Mouse (Mus musculus): Measurements from ENCODE around the gene Man2b2. TPM values are rescaled to one million over a fixed set of nuclear protein-coding genes. Genes with fewer than 3 reads are reported as not detected.

Man2b2 gene
- polyA plus RNA-seq, 1 experiment from 2014 or later, result 24.9 TPM

- peaks cover 82% of the 10 kb centered on the region for H3K27me3 ChIP-seq
- H3K4me1 ChIP-seq, result peaks cover 23% of the 10 kb centered on the region
- H3K9me3 ChIP-seq (replicated peaks), result no peaks in the 10 kb centered on the region
- no peak overlapping the region for H3K27ac ChIP-seq (replicated peaks)
- WGBS, result 61% methylated on average over 7 of the region's 7 CpGs
- ATAC-seq (ENCODE audit: insufficient number of reproducible peaks, low FRiP score, low TSS enrichment, low read depth), result peak; percentile 22; the same call in 1 of the 2 replicates
- no peak overlapping the region for H3K4me2 ChIP-seq (replicated peaks)
- no peak overlapping the region for H3K4me3 ChIP-seq (replicated peaks)
- no peaks in the 10 kb centered on the region for H3K36me3 ChIP-seq
- no peak overlapping the region for H3K9ac ChIP-seq
Measured at GRCm38 (mm10) chr5:36866701-36867250, 36.3 kb upstream of the Man2b2 start.

GRCm38 (mm10) chr5:36861084-36861483, 30.6 kb upstream of the Man2b2 start:
- Histone ChIP-seq H3K9me3 (replicated peaks) (no peaks in the 10 kb centered on the region), H3K36me3 (no peaks in the 10 kb centered on the region), H3K4me1 (no peaks in the 10 kb centered on the region), H3K9ac (no peak overlapping the region), H3K4me3 (replicated peaks) (no peak overlapping the region), H3K4me2 (replicated peaks) (no peak overlapping the region), H3K27ac (replicated peaks) (no peak overlapping the region), H3K27me3 (peaks cover 25% of the 10 kb centered on the region)
- WGBS, result 83% methylated on average over 2 of the region's 2 CpGs
- no peak for ATAC-seq (ENCODE audit: insufficient number of reproducible peaks, low FRiP score, low TSS enrichment, low read depth)

GRCm38 (mm10) chr5:36857546-36857945, 27.1 kb upstream of the Man2b2 start:
- no peak for ATAC-seq (ENCODE audit: insufficient number of reproducible peaks, low FRiP score, low TSS enrichment, low read depth)
- WGBS, result 78% methylated on average over 5 of the region's 5 CpGs

DNA sequence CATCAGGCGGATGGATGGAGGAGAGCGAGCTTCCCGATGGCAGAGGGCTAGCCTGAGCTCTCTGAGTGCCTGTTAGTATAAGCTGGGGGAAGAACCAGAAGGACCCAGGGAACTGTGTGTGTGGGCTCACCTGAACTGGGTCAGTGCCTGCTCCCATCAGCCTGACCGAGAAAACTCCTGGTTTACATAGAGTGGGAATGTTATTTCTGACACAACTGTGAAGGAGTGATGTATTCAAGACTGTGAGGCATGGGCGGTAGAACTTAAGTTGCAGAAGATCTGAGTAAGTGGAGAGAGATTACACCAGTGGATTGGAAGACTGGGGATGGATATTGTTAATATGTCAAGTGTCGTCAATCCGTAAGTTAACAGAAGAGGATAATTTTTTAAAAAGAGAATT, 26.1 kb upstream of the Man2b2 start:
- 84% methylated on average over 7 of the region's 7 CpGs for WGBS
- Histone ChIP-seq H3K4me3 (replicated peaks) (no peak overlapping the region), H3K4me2 (replicated peaks) (no peak overlapping the region), H3K36me3 (no peaks in the 10 kb centered on the region), H3K9me3 (replicated peaks) (no peaks in the 10 kb centered on the region), H3K27ac (replicated peaks) (no peak overlapping the region), H3K9ac (no peak overlapping the region), H3K4me1 (no peaks in the 10 kb centered on the region), H3K27me3 (peaks cover 5% of the 10 kb centered on the region; the same call in 1 of the 2 replicates)
- ATAC-seq (ENCODE audit: insufficient number of reproducible peaks, low FRiP score, low TSS enrichment, low read depth), result no peak

More at GRCm38 (mm10) chr5:36857546-36857945, 27.1 kb upstream of the Man2b2 start:
- no peak overlapping the region for H3K4me2 ChIP-seq (replicated peaks)
- no peaks in the 10 kb centered on the region for H3K36me3 ChIP-seq
- no peaks in the 10 kb centered on the region for H3K9me3 ChIP-seq (replicated peaks)
- H3K9ac ChIP-seq, result no peak overlapping the region
- H3K27me3 ChIP-seq, result peaks cover 5% of the 10 kb centered on the region; the same call in 1 of the 2 replicates
- no peak overlapping the region for H3K4me3 ChIP-seq (replicated peaks)
- no peak overlapping the region for H3K27ac ChIP-seq (replicated peaks)
- no peaks in the 10 kb centered on the region for H3K4me1 ChIP-seq

- H3K4me3 ChIP-seq (replicated peaks), result no peak overlapping the region
- H3K4me1 ChIP-seq, result 0 out of 2 replicates have a peak, but pooled peaks cover under 1% of the 10 kb centered on the region
- H3K27ac ChIP-seq (replicated peaks), result no peak overlapping the region
- H3K27me3 ChIP-seq, result peaks cover 5% of the 10 kb centered on the region; the same call in 1 of the 2 replicates
- H3K9ac ChIP-seq, result no peak overlapping the region
- H3K4me2 ChIP-seq (replicated peaks), result no peak overlapping the region
- no peaks in the 10 kb centered on the region for H3K36me3 ChIP-seq
- no peaks in the 10 kb centered on the region for H3K9me3 ChIP-seq (replicated peaks)
- WGBS, result 79% methylated on average over 3 of the region's 3 CpGs
- ATAC-seq (ENCODE audit: insufficient number of reproducible peaks, low FRiP score, low TSS enrichment, low read depth), result no peak
Measured at GRCm38 (mm10) chr5:36855180-36855579, 24.7 kb upstream of the Man2b2 start.

- Histone ChIP-seq H3K4me1 (0 out of 2 replicates have a peak, but pooled peaks cover 4% of the 10 kb centered on the region), H3K9me3 (replicated peaks) (no peaks in the 10 kb centered on the region), H3K27ac (replicated peaks) (no peak overlapping the region), H3K9ac (no peak overlapping the region), H3K4me3 (replicated peaks) (no peak overlapping the region), H3K27me3 (peaks cover 5% of the 10 kb centered on the region; the same call in 1 of the 2 replicates), H3K4me2 (replicated peaks) (no peak overlapping the region), H3K36me3 (no peaks in the 10 kb centered on the region)
- WGBS, result 59% methylated on average over 4 of the region's 4 CpGs
- ATAC-seq (ENCODE audit: insufficient number of reproducible peaks, low FRiP score, low TSS enrichment, low read depth), result no peak
Measured at GRCm38 (mm10) chr5:36851572-36851971, 21.1 kb upstream of the Man2b2 start.

- Histone ChIP-seq H3K9me3 (replicated peaks) (no peaks in the 10 kb centered on the region), H3K4me1 (peaks cover 8% of the 10 kb centered on the region; the same call in 1 of the 2 replicates), H3K4me2 (replicated peaks) (no peak overlapping the region), H3K27me3 (no peaks in the 10 kb centered on the region), H3K4me3 (replicated peaks) (no peak overlapping the region), H3K36me3 (no peaks in the 10 kb centered on the region), H3K27ac (replicated peaks) (no peak overlapping the region), H3K9ac (no peak overlapping the region)
- ATAC-seq (ENCODE audit: insufficient number of reproducible peaks, low FRiP score, low TSS enrichment, low read depth), result no peak
- WGBS, result 76% methylated on average over 10 of the region's 10 CpGs
Measured at GRCm38 (mm10) chr5:36844490-36844889, 14.0 kb upstream of the Man2b2 start.

DNA sequence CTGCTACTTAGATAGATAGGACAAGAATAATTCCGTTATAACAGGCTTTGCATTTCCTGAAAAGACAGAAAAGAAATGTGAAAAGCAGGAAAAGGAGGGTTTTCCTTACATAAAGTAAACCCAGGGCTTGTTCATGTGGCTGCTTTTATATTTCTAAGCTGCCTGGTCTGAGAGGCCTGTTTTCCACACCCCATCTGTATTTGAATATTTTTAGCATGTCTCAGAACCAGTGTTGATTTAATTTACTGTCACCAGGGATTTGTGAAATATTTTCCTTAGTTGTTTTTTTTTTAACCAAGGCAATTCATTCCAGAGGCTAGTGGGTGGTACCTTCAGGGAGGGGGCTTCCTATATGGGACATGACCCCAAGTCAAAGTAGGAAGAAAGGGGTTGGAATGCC, 11.2 kb upstream of the Man2b2 start:
- H3K27me3 ChIP-seq, result no peaks in the 10 kb centered on the region
- no peak overlapping the region for H3K27ac ChIP-seq (replicated peaks)
- no peaks in the 10 kb centered on the region for H3K36me3 ChIP-seq
- H3K9ac ChIP-seq, result no peak overlapping the region
- 32% methylated on average over 1 of the region's 1 CpGs for WGBS
- H3K4me3 ChIP-seq (replicated peaks), result no peak overlapping the region
- peaks cover 8% of the 10 kb centered on the region; the same call in 1 of the 2 replicates for H3K4me1 ChIP-seq
- no peak for ATAC-seq (ENCODE audit: insufficient number of reproducible peaks, low FRiP score, low TSS enrichment, low read depth)
- H3K4me2 ChIP-seq (replicated peaks), result no peak overlapping the region
- no peaks in the 10 kb centered on the region for H3K9me3 ChIP-seq (replicated peaks)

DNA sequence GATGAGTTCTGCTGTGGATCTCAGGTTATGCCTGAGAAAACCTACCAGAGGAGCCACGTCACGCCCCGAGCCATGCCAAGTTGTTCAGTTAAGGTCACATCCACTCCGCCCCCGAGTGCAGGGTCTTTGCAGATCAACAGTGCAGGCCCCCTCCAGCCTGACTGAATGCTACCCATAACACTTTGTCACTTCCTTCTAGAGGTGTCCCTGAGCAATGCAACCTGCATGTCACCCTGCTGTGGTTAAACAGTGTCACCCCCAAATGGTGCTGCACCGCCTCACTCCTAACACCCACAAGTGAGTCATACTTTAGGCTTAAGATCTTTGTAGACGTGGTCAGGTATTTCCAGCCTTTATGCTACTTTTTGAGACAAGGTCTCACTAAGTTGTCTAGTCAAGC, 9.6 kb upstream of the Man2b2 start:
- no peaks in the 10 kb centered on the region for H3K27me3 ChIP-seq
- H3K9ac ChIP-seq, result no peak overlapping the region
- no peak overlapping the region for H3K27ac ChIP-seq (replicated peaks)
- WGBS, result 83% methylated on average over 7 of the region's 7 CpGs
- H3K4me3 ChIP-seq (replicated peaks), result no peak overlapping the region
- H3K4me1 ChIP-seq, result peaks cover 8% of the 10 kb centered on the region; the same call in 1 of the 2 replicates
- H3K9me3 ChIP-seq (replicated peaks), result no peaks in the 10 kb centered on the region
- ATAC-seq (ENCODE audit: insufficient number of reproducible peaks, low FRiP score, low TSS enrichment, low read depth), result no peak
- no peak overlapping the region for H3K4me2 ChIP-seq (replicated peaks)
- H3K36me3 ChIP-seq, result no peaks in the 10 kb centered on the region

GRCm38 (mm10) chr5:36839602-36840001, 9.1 kb upstream of the Man2b2 start:
- H3K9me3 ChIP-seq (replicated peaks), result no peaks in the 10 kb centered on the region
- no peaks in the 10 kb centered on the region for H3K27me3 ChIP-seq
- H3K9ac ChIP-seq, result no peak overlapping the region
- H3K27ac ChIP-seq (replicated peaks), result no peak overlapping the region
- WGBS, result 50% methylated on average over 8 of the region's 8 CpGs
- no peak overlapping the region for H3K4me3 ChIP-seq (replicated peaks)
- H3K36me3 ChIP-seq, result no peaks in the 10 kb centered on the region
- ATAC-seq (ENCODE audit: insufficient number of reproducible peaks, low FRiP score, low TSS enrichment, low read depth), result no peak
- peaks cover 8% of the 10 kb centered on the region; the same call in 1 of the 2 replicates for H3K4me1 ChIP-seq
- H3K4me2 ChIP-seq (replicated peaks), result no peak overlapping the region

- WGBS, result 89% methylated on average over 2 of the region's 2 CpGs
- Histone ChIP-seq H3K4me3 (replicated peaks) (no peak overlapping the region), H3K27me3 (no peaks in the 10 kb centered on the region), H3K4me2 (replicated peaks) (no peak overlapping the region), H3K4me1 (peaks cover 8% of the 10 kb centered on the region; the same call in 1 of the 2 replicates), H3K36me3 (no peaks in the 10 kb centered on the region), H3K9me3 (replicated peaks) (no peaks in the 10 kb centered on the region), H3K27ac (replicated peaks) (no peak overlapping the region), H3K9ac (no peak overlapping the region)
- ATAC-seq (ENCODE audit: insufficient number of reproducible peaks, low FRiP score, low TSS enrichment, low read depth), result no peak
Measured at GRCm38 (mm10) chr5:36839032-36839431, 8.6 kb upstream of the Man2b2 start.

DNA sequence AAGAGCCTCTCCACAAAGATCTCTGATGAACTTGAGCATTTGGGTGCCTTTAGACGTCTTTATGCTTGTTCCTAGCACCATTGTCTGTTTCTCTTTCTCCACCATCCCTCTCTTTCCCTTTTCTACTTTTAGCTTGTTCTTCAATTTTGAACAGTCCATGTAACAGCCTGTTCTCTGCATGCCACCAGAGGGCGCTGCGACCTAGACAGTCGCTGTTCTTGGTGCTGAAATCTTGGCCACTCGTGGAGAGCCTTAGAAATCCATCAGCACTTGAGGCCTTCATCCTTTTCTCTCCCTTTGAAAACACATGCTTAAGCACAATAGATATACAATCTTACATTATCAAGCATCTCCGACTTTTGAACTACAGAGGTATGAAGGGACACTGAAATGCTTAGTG, 5.5 kb upstream of the Man2b2 start:
- H3K9ac ChIP-seq, result no peak overlapping the region

More for the DNA sequence above, 5.5 kb upstream of the Man2b2 start:
- no peak overlapping the region for H3K4me2 ChIP-seq (replicated peaks)
- H3K27ac ChIP-seq (replicated peaks), result no peak overlapping the region
- no peak overlapping the region for H3K4me3 ChIP-seq (replicated peaks)
- no peaks in the 10 kb centered on the region for H3K4me1 ChIP-seq
- 2% methylated on average over 6 of the region's 6 CpGs for WGBS
- H3K27me3 ChIP-seq, result no peaks in the 10 kb centered on the region
- H3K36me3 ChIP-seq, result no peaks in the 10 kb centered on the region
- no peaks in the 10 kb centered on the region for H3K9me3 ChIP-seq (replicated peaks)
- no peak for ATAC-seq (ENCODE audit: insufficient number of reproducible peaks, low FRiP score, low TSS enrichment, low read depth)

All from embryonic facial prominence, embryonic 15.5 days (tissue).